Mouse (Mus musculus) neural tube, embryonic 13.5 days (tissue): ENCODE measurements at regions not wholly inside any gene's neighbourhood (a gene's known extent, or its start where the extent isn't known, plus 50 kb on each side); places are given as distances from the start of the nearest gene placed in this dataset. TPM values are rescaled to one million over a fixed set of nuclear protein-coding genes. Genes with fewer than 3 reads are reported as not detected.

Source experiments
- ATAC-seq: fragments of 200-750 bp; cut with Nextera tagmentation; 2 replicates; pipeline ENCODE4 v1.8.0; 2017; ENCODE audit warnings: low read depth, mild to moderate bottlenecking, moderate TSS enrichment, moderate library complexity
- H3K27ac ChIP-seq: fragments of 300-500 bp; sonication (generic); replicated peaks from 2 replicates; pipeline ENCODE4 v1.5.1; 2015; ENCODE audit warnings: moderate library complexity, mild to moderate bottlenecking, inconsistent platforms
- H3K27me3 ChIP-seq: fragments of 300-500 bp; sonication (generic); 2 replicates; pipeline ENCODE4 v1.6.1; 2015; ENCODE audit warnings: mild to moderate bottlenecking, inconsistent platforms
- H3K36me3 ChIP-seq: fragments of 300-500 bp; sonication (generic); 2 replicates; pipeline ENCODE4 v1.6.1; 2015; ENCODE audit warnings: mild to moderate bottlenecking, inconsistent platforms
- H3K4me1 ChIP-seq: fragments of 300-500 bp; sonication (generic); replicated peaks from 2 replicates; pipeline ENCODE4 v1.6.1; 2015; ENCODE audit warnings: inconsistent platforms
- H3K4me2 ChIP-seq: fragments of 300-500 bp; sonication (generic); 2 replicates; pipeline ENCODE4 v1.6.1; 2015; ENCODE audit warnings: inconsistent platforms, mild to moderate bottlenecking, moderate library complexity
- H3K4me3 ChIP-seq: fragments of 300-500 bp; sonication (generic); 2 replicates; pipeline ENCODE4 v1.5.1; 2015; ENCODE audit warnings: mild to moderate bottlenecking, inconsistent platforms
- H3K9ac ChIP-seq: fragments of 300-500 bp; sonication (generic); 2 replicates; pipeline ENCODE4 v1.6.1; 2015; ENCODE audit warnings: moderate library complexity, mild to moderate bottlenecking, inconsistent platforms
- H3K9me3 ChIP-seq: fragments of 300-500 bp; sonication (generic); 2 replicates; pipeline ENCODE4 v1.6.1; 2016; ENCODE audit warnings: inconsistent platforms
- WGBS: fragments of 180-500 bp; shearing (Covaris S2); methylation state at CpG from one replicate; pipeline ENCODE4 v1.1.7; 2015; 5-methylcytosine and 5-hydroxymethylcytosine counted together
- microRNA-seq: library from miRNA; unstranded; fragments of <30 nt; microRNA quantifications from one replicate; pipeline ENCODE4, GENCODE M21; 2016

- Histone ChIP-seq H3K27me3 (no peaks in the 10 kb centered on the region), H3K9me3 (no peaks in the 10 kb centered on the region)
- 66% methylated on average over 2 of the region's 2 CpGs for WGBS
Observed at GRCm38 (mm10) chr5:118495478-118495760, 65.1 kb upstream of the Med13l start.

GRCm38 (mm10) chr5:118501624-118502023, 58.9 kb upstream of the Med13l start:
- Histone ChIP-seq H3K36me3 (no peaks in the 10 kb centered on the region), H3K9me3 (no peaks in the 10 kb centered on the region), H3K9ac (no peak overlapping the region), H3K27ac (no peak overlapping the region), H3K27me3 (no peaks in the 10 kb centered on the region), H3K4me2 (no peak overlapping the region), H3K4me3 (no peak overlapping the region), H3K4me1 (no peaks in the 10 kb centered on the region)
- ATAC-seq: no peak
- WGBS: 75% methylated on average over 5 of the region's 5 CpGs

More at GRCm38 (mm10) chr5:118495478-118495760, 65.1 kb upstream of the Med13l start:
- ATAC-seq: no peak
- no peak overlapping the region for H3K4me2 ChIP-seq
- H3K9ac ChIP-seq: no peak overlapping the region
- H3K4me3 ChIP-seq: no peak overlapping the region
- peaks cover 10% of the 10 kb centered on the region for H3K4me1 ChIP-seq
- H3K27ac ChIP-seq: no peak overlapping the region
- no peaks in the 10 kb centered on the region for H3K36me3 ChIP-seq

GRCm38 (mm10) chr5:118502991-118503390, 57.5 kb upstream of the Med13l start:
- H3K4me1 ChIP-seq: no peaks in the 10 kb centered on the region
- no peaks in the 10 kb centered on the region for H3K9me3 ChIP-seq
- H3K4me3 ChIP-seq: no peak overlapping the region
- no peaks in the 10 kb centered on the region for H3K36me3 ChIP-seq
- H3K27me3 ChIP-seq: no peaks in the 10 kb centered on the region
- ATAC-seq: no peak
- no peak overlapping the region for H3K9ac ChIP-seq
- 74% methylated on average over 15 of the region's 15 CpGs for WGBS
- H3K4me2 ChIP-seq: no peak overlapping the region
- no peak overlapping the region for H3K27ac ChIP-seq

GRCm38 (mm10) chr5:118504170-118504569, 56.3 kb upstream of the Med13l start:
- no peak overlapping the region for H3K4me2 ChIP-seq
- H3K4me3 ChIP-seq: no peak overlapping the region
- no peaks in the 10 kb centered on the region for H3K4me1 ChIP-seq
- no peaks in the 10 kb centered on the region for H3K36me3 ChIP-seq
- H3K9me3 ChIP-seq: no peaks in the 10 kb centered on the region
- H3K27me3 ChIP-seq: no peaks in the 10 kb centered on the region
- H3K27ac ChIP-seq: no peak overlapping the region
- no peak overlapping the region for H3K9ac ChIP-seq
- 94% methylated on average over 10 of the region's 10 CpGs for WGBS
- ATAC-seq: no peak

GRCm38 (mm10) chr5:118504926-118505325, 55.6 kb upstream of the Med13l start:
- Histone ChIP-seq H3K27ac (no peak overlapping the region), H3K4me2 (no peak overlapping the region), H3K27me3 (no peaks in the 10 kb centered on the region), H3K9ac (no peak overlapping the region), H3K9me3 (no peaks in the 10 kb centered on the region), H3K4me3 (no peak overlapping the region), H3K4me1 (no peaks in the 10 kb centered on the region), H3K36me3 (no peaks in the 10 kb centered on the region)
- 48% methylated on average over 7 of the region's 7 CpGs for WGBS
- ATAC-seq: no peak

- Histone ChIP-seq H3K27me3 (peaks cover 23% of the 10 kb centered on the region), H3K4me2 (no peak overlapping the region), H3K4me1 (peaks cover 16% of the 10 kb centered on the region), H3K9me3 (no peaks in the 10 kb centered on the region), H3K36me3 (no peaks in the 10 kb centered on the region), H3K4me3 (no peak overlapping the region), H3K9ac (no peak overlapping the region), H3K27ac (no peak overlapping the region)
- no peak for ATAC-seq
- 63% methylated on average over 5 of the region's 5 CpGs for WGBS
Observed at GRCm38 (mm10) chr5:118509871-118510270, 50.6 kb upstream of the Med13l start.

Small RNA genes in the stretch of these regions (microRNA-seq; reads per million reads assigned to microRNA genes)
- not detected for gene Gm26455
